Mouse (Mus musculus): Measurements from ENCODE around the gene Nelfb.

DNA sequence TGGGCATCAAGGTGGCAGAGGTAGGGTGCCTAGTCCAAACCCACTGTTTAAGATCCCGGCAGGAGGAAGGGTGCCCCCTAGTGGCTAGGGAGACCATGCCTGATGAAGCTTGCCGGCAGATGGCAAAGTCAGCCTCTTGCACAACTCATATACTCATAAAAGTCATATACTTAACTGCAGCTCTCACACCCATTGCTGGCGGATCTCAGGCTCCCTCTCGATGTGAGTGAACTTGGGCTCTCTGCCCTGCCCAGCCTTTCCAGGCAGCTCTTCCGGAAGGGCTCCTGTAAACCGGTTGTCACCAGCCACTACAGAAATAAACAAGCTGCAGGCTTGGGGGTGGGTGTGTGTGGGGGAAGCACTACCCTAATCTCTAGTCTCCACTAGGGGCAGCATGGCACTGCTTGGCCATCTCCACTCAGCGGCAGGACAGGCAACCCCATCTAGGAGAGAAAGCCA is 17.2 kb upstream of the Nelfb start:
- peak; percentile 83 for TF ChIP-seq CTCF (IDR thresholded peaks at IDR 0.05; ENCODE audit: low read depth, low read length)
- no peak for TF ChIP-seq POLR2A (IDR thresholded peaks at IDR 0.05; ENCODE audit: borderline replicate concordance, low read depth, low read length)

Data from bone marrow macrophage, adult 2 months (primary cell).